Mouse (Mus musculus) heart, adult 2 months (tissue): ENCODE data around the gene Hnrnpul1. TPM values are rescaled to one million over a fixed set of nuclear protein-coding genes. Genes with fewer than 3 reads are reported as not detected.
A peak's percentile ranks its signal among the peaks of the same experiment; 100 is the strongest.

Source experiments
- DNase-seq, 2 experiments: peaks; one replicate each; pipeline ENCODE4 v3.0.0; 2021
- H3K27ac ChIP-seq: fragments of 200-600 bp; 2 replicates; pipeline ENCODE4 v1.8.1; 2022
- H3K27me3 ChIP-seq: fragments of 200-500 bp; 2 replicates; pipeline ENCODE4 v1.6.1; 2012; ENCODE audit warnings: mild to moderate bottlenecking, low read length, inconsistent platforms, mixed read lengths; ENCODE audit not compliant: control insufficient read depth, insufficient read depth
- H3K36me3 ChIP-seq: fragments of 200-500 bp; 2 replicates; pipeline ENCODE4 v1.6.1; 2012; ENCODE audit warnings: low read length, inconsistent platforms; ENCODE audit not compliant: control insufficient read depth, insufficient read depth
- H3K4me1 ChIP-seq: fragments of 200-500 bp; 2 replicates; pipeline ENCODE4 v1.6.1; 2011; ENCODE audit warnings: low read length; ENCODE audit not compliant: control insufficient read depth, insufficient read depth
- H3K4me3 ChIP-seq: fragments of 200-600 bp; 2 replicates; pipeline ENCODE4 v1.8.1; 2022
- H3K79me2 ChIP-seq: fragments of 200-500 bp; replicated peaks from 2 replicates; pipeline ENCODE4 v1.6.1; 2012; ENCODE audit warnings: mild to moderate bottlenecking, inconsistent platforms, low read length, moderate library complexity, mixed read lengths; ENCODE audit not compliant: control insufficient read depth, insufficient read depth
- H3K9ac ChIP-seq: fragments of 200-500 bp; 2 replicates; pipeline ENCODE4 v1.6.1; 2012; ENCODE audit warnings: low read depth, mild to moderate bottlenecking, control low read depth, inconsistent platforms, low read length, mixed read lengths
- CTCF ChIP-seq: fragments of 200-600 bp; IDR thresholded peaks from 2 replicates; pipeline ENCODE4 v1.8.1; 2022; ENCODE audit warnings: antibody characterized with exemption, mild to moderate bottlenecking, moderate library complexity
- EP300 ChIP-seq: fragments of 200-500 bp; IDR thresholded peaks from 2 replicates; pipeline ENCODE4 v1.6.1; 2011; ENCODE audit warnings: low read depth, low read length, control low read depth; ENCODE audit not compliant: insufficient read depth
- POLR2A ChIP-seq: fragments of 200-500 bp; IDR thresholded peaks from 2 replicates; pipeline ENCODE4 v1.6.1; 2011; ENCODE audit warnings: mild to moderate bottlenecking, low read depth, low read length, control low read depth; ENCODE audit not compliant: insufficient read depth
- WGBS: fragments of 180-500 bp; shearing (Covaris S2); methylation state at CpG from one replicate; pipeline ENCODE4 v1.1.7; 2018; 5-methylcytosine and 5-hydroxymethylcytosine counted together
- intact Hi-C: fragments of 180-260 bp; cut with DNase I; formaldehyde crosslinking; loops from one replicate; pipeline ENCODE4 v1.15.1; 2025
- polyA plus RNA-seq: library from polyadenylated mRNA; depleted of rRNA; stranded (reverse); fragments of >200 nt; gene quantifications from 2 replicates; pipeline ENCODE4 v1.2.3, GENCODE M21; 2012
- total RNA-seq, 2 experiments: library from RNA; stranded (reverse); gene quantifications; 2 replicates each; pipeline ENCODE4 v1.2.3; 2021

The Hnrnpul1 gene
- total and polyA plus RNA-seq, 3 experiments: 29.4 to 76.2 (median 71.0) TPM

DNA sequence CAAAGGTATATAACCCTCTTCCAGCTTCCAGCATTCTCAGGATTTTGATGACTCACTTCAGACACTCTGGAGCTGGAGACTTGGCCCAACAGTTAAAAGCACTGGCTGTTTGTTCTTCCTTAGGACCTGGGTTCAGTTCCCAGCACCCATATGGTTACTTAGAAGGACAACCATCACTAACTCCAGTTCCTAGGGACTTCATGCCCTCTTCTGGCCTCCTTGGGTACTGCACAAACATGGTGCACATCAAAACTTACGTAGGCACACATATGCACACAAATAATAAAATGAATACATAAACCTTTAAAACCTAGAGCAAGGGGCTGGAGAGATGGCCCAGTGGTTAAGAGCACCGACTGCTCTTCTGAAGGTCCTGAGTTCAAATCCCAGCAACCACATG, 52.2 kb downstream of the Hnrnpul1 start:
- DNase-seq: no peak
- no peaks in the 10 kb centered on the region for H3K79me2 ChIP-seq
- H3K4me1 ChIP-seq: peaks cover 26% of the 10 kb centered on the region
- no peak overlapping the region for H3K4me3 ChIP-seq
- WGBS: 97% methylated on average over 2 of the region's 2 CpGs
- H3K27ac ChIP-seq: no peak overlapping the region
- no peak for TF ChIP-seq POLR2A
- peak; percentile 46 for TF ChIP-seq CTCF
- no peak for TF ChIP-seq EP300
- no peak overlapping the region for H3K9ac ChIP-seq
- peaks cover 8% of the 10 kb centered on the region for H3K36me3 ChIP-seq
- intact Hi-C loops: no loop called here
- no peaks in the 10 kb centered on the region for H3K27me3 ChIP-seq

DNA sequence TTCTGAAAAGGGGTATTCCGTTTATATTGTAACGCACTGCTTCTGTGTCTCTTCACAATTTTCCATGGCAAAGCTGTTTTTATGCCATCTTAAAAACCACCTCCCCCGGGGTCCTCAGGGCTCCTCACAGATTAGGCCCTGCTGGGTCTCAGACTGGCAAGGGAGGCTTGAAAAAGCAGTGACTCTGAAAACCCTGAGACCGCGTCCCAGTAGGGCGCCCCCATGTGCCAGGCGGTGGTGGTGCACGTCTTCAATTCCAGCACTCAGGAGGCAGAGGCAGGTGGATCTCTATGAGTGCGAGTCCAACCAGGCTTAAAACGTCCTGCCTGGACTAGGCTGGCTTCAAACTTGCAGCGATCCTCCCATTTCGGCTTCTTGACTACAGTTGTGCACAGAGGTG, 53.8 kb downstream of the Hnrnpul1 start:
- no peak for TF ChIP-seq POLR2A
- TF ChIP-seq EP300: no peak
- TF ChIP-seq CTCF: peak; percentile 49
- Histone ChIP-seq H3K4me1 (peaks cover 13% of the 10 kb centered on the region), H3K9ac (no peak overlapping the region), H3K4me3 (no peak overlapping the region), H3K36me3 (peaks cover 4% of the 10 kb centered on the region; the same call in 1 of the 2 replicates), H3K79me2 (no peaks in the 10 kb centered on the region), H3K27ac (no peak overlapping the region), H3K27me3 (no peaks in the 10 kb centered on the region)
- WGBS: 80% methylated on average over 12 of the region's 12 CpGs
- intact Hi-C loops: no loop called here
- DNase-seq: no peak

DNA sequence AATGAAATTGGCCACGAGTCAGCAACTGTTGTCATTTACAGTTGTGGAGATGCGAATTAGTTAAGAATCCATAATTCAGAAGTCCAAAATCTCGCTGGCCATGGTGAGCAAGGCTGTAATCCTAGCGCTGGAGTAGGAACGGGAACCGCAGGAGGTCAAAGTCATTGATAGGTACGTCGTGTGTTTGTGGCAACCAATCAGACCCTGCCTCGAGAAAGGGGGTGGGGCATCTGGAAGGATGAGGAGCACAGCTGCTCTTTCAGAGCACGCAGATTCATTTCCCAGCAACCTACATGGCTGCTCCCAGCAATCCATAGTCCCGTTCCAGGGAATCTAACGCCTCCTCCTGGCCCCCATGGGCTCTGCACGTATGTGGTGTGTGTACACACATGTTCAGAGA, 54.7 kb downstream of the Hnrnpul1 start:
- no peak for DNase-seq
- intact Hi-C loops: no loop called here
- H3K27me3 ChIP-seq: no peaks in the 10 kb centered on the region
- peaks cover 8% of the 10 kb centered on the region for H3K4me1 ChIP-seq
- no peak for TF ChIP-seq EP300
- H3K4me3 ChIP-seq: no peak overlapping the region
- H3K27ac ChIP-seq: no peak overlapping the region
- WGBS: 75% methylated on average over 13 of the region's 13 CpGs
- no peaks in the 10 kb centered on the region for H3K79me2 ChIP-seq
- H3K9ac ChIP-seq: no peak overlapping the region
- no peaks in the 10 kb centered on the region for H3K36me3 ChIP-seq

- intact Hi-C loops: no loop called here
- H3K9ac ChIP-seq: no peak overlapping the region
- H3K4me1 ChIP-seq: no peaks in the 10 kb centered on the region; the same call in 1 of the 2 replicates
- WGBS: 76% methylated on average over 8 of the region's 8 CpGs
- no peak overlapping the region for H3K4me3 ChIP-seq
- H3K36me3 ChIP-seq: no peaks in the 10 kb centered on the region
- no peaks in the 10 kb centered on the region for H3K27me3 ChIP-seq
- DNase-seq: no peak
- no peak overlapping the region for H3K27ac ChIP-seq
- TF ChIP-seq CTCF: no peak
- TF ChIP-seq EP300: no peak
- TF ChIP-seq POLR2A: no peak
- H3K79me2 ChIP-seq: no peaks in the 10 kb centered on the region
These were observed 60.5 kb downstream of the Hnrnpul1 start for GRCm38 (mm10) chr7:25694104-25694503.

GRCm38 (mm10) chr7:25690051-25690450, 64.5 kb downstream of the Hnrnpul1 start:
- H3K4me1 ChIP-seq: no peaks in the 10 kb centered on the region; the same call in 1 of the 2 replicates
- TF ChIP-seq POLR2A: no peak
- no peak for TF ChIP-seq EP300
- TF ChIP-seq CTCF: no peak
- no peak overlapping the region for H3K4me3 ChIP-seq
- intact Hi-C loops: no loop called here
- 59% methylated on average over 5 of the region's 5 CpGs for WGBS
- no peak for DNase-seq
- no peaks in the 10 kb centered on the region for H3K79me2 ChIP-seq
- H3K27me3 ChIP-seq: no peaks in the 10 kb centered on the region
- no peaks in the 10 kb centered on the region for H3K36me3 ChIP-seq
- no peak overlapping the region for H3K9ac ChIP-seq
- H3K27ac ChIP-seq: peak overlapping the region; percentile 91

DNA sequence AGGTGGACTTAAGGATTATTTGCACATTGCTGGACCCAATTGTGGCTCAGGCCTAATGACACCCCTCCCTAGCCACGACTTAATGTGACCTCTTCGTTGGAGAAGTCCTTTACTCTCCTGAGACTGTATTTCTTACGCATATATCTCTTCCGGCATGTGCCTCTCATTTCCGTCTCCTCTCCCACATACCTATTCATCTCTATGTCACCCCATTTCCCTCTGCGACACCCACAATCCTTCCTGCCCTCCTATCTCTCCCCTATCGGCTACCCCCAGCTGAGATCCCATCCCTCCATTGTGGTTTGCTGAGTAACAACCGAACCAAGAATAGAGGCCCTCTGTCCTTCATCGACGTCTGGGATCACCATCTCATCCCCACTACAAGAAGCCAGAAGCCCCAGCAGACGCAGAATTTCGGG, 64.9 kb downstream of the Hnrnpul1 start:
- Histone ChIP-seq H3K4me1 (no peaks in the 10 kb centered on the region; the same call in 1 of the 2 replicates), H3K27ac (peak overlapping the region; percentile 91), H3K9ac (peak overlapping the region; percentile 5), H3K27me3 (no peaks in the 10 kb centered on the region), H3K36me3 (no peaks in the 10 kb centered on the region), H3K4me3 (peak overlapping the region; percentile 64), H3K79me2 (no peaks in the 10 kb centered on the region)
- no peak for DNase-seq
- intact Hi-C loops: loop anchor here (1.0 to 5.0 kb wide), 2 partner anchors 19 to 118 kb away; no protein-coding TSS in a partner anchor
- WGBS: 20% methylated on average over 12 of the region's 12 CpGs
- TF ChIP-seq CTCF (no peak), POLR2A (no peak)
